In the genomic region with DNA sequence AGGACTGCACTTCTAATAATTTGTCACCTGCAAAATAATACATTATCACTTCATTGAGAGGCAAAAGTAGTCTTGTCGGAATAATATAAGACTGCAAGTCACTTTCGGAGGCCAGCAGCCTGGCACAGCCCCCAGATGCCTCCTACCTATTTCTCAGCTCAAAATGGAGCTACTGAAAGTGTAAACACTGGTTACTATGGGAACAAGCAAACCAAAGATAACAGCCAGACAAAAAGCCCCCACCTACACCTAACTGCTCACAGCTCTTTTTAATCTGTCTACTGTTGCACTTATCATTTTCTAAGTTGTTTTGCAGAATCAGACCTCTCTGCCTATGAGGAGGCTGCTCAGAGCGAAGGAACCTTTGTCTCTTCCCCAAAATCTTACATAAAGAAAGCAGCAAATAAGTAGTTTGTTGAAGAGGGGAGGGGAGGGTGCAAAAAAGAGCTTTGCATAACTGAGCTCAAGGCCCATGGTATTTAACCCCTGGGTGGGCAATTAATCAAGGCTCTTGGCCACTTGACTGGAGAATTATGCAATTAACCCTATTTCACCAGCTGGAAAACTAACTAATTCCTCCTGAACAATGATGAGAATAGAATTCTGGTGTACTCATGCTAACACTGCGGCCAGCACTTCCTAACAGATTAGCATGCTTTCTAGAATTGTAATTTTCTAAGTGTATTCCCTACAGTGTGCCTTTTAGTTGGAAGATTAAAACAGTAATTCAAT, we compare ENCODE assay signal across 10 mouse cellular contexts.
DNase-seq lines count a peak whose midpoint lies in the region; ATAC-seq and TF ChIP-seq lines count a peak whose summit lies in the region.
"Had no signal": no experiment of that assay in that cellular context is flagged by ENCODE, and none has a peak within 500 bp of the region (broad histone marks: within the 10 kb centered on the region; RNA-seq: fewer than 3 reads in every experiment).

No protein-coding gene starts in this region.

- H3K9me3 ChIP-seq in midbrain, embryonic 12.5 days, result no peaks in the 10 kb centered on the region
- no peaks in the 10 kb centered on the region for H3K9me3 ChIP-seq in midbrain, embryonic 11.5 days (ENCODE audit: control insufficient read depth, low read length)
- no peaks in the 10 kb centered on the region for H3K9me3 ChIP-seq in forebrain, embryonic 12.5 days
- H3K9me3 ChIP-seq in liver, postnatal 0 days (ENCODE audit: low read length), result no peaks in the 10 kb centered on the region
- H3K9me3 ChIP-seq: limb, embryonic 15.5 days had no signal

- H3K9ac ChIP-seq in midbrain, embryonic 12.5 days (replicated peaks), result no peak overlapping the region
- H3K9ac ChIP-seq in midbrain, embryonic 11.5 days (ENCODE audit: low read length), result no peak overlapping the region
- H3K9ac ChIP-seq in forebrain, embryonic 12.5 days, result no peak overlapping the region
- no peak overlapping the region for H3K9ac ChIP-seq in liver, postnatal 0 days (replicated peaks)
- H3K9ac ChIP-seq: limb, embryonic 15.5 days had no signal

- no peak overlapping the region for H3K27ac ChIP-seq in midbrain, embryonic 12.5 days (replicated peaks)
- no peak overlapping the region for H3K27ac ChIP-seq in midbrain, embryonic 11.5 days (ENCODE audit: low read depth, low read length)
- H3K27ac ChIP-seq in forebrain, embryonic 12.5 days, result no peak overlapping the region
- peak overlapping the region; percentile 86 for H3K27ac ChIP-seq in layer of hippocampus, adult 2 months
- H3K27ac ChIP-seq in liver, postnatal 0 days (ENCODE audit: low read depth), result no peak overlapping the region
- H3K27ac ChIP-seq: limb, embryonic 15.5 days had no signal

- H3K4me1 ChIP-seq in midbrain, embryonic 12.5 days, result peaks cover 12% of the 10 kb centered on the region
- no peaks in the 10 kb centered on the region for H3K4me1 ChIP-seq in midbrain, embryonic 11.5 days (ENCODE audit: control insufficient read depth, insufficient read depth, low read length)
- H3K4me1 ChIP-seq in forebrain, embryonic 12.5 days, result peaks cover 11% of the 10 kb centered on the region
- no peaks in the 10 kb centered on the region for H3K4me1 ChIP-seq in liver, postnatal 0 days (ENCODE audit: insufficient read depth)
- H3K4me1 ChIP-seq: limb, embryonic 15.5 days had no signal

- H3K36me3 ChIP-seq in midbrain, embryonic 12.5 days, result peaks cover 36% of the 10 kb centered on the region
- peaks cover 8% of the 10 kb centered on the region; the same call in 1 of the 2 replicates for H3K36me3 ChIP-seq in midbrain, embryonic 11.5 days (ENCODE audit: control insufficient read depth, insufficient read depth, low read length)
- H3K36me3 ChIP-seq in forebrain, embryonic 12.5 days (replicated peaks), result peaks cover 13% of the 10 kb centered on the region
- H3K36me3 ChIP-seq in liver, postnatal 0 days (replicated peaks; ENCODE audit: insufficient read depth, low read length), result no peaks in the 10 kb centered on the region

- H3K4me3 ChIP-seq in midbrain, embryonic 12.5 days, result no peak overlapping the region
- H3K4me3 ChIP-seq in midbrain, embryonic 11.5 days (ENCODE audit: low read depth, low read length), result no peak overlapping the region
- no peak overlapping the region for H3K4me3 ChIP-seq in forebrain, embryonic 12.5 days (replicated peaks)
- H3K4me3 ChIP-seq in layer of hippocampus, adult 2 months, result no peak overlapping the region
- H3K4me3 ChIP-seq in liver, postnatal 0 days (ENCODE audit: low read depth, low read length), result no peak overlapping the region
- H3K4me3 ChIP-seq: erythroblast, embryonic 14.5 days; limb, embryonic 15.5 days had no signal

- DNase-seq in midbrain, embryonic 11.5 days (ENCODE audit: low spot score, missing footprints), result no peak
- DNase-seq in layer of hippocampus, adult 2 months (ENCODE audit: low spot score in 2 of 2), result peak; percentile 44 to 73
- DNase-seq in right cerebral cortex, postnatal 14 days, result peak; percentile 52
- no peak for DNase-seq in liver, postnatal 0 days
- no peak for DNase-seq in spleen, adult 12 weeks (ENCODE audit: low spot score)
- no peak for DNase-seq in kidney, adult 8-10 months

- 56% methylated on average over 4 of the region's 4 CpGs for WGBS in midbrain, embryonic 12.5 days
- 59% methylated on average over 4 of the region's 4 CpGs for WGBS in midbrain, embryonic 11.5 days
- WGBS in forebrain, embryonic 12.5 days, result 28% methylated on average over 4 of the region's 4 CpGs
- 66% methylated on average over 4 of the region's 4 CpGs for WGBS in liver, postnatal 0 days (ENCODE audit: insufficient replicate concordance)

- no peaks in the 10 kb centered on the region for H3K27me3 ChIP-seq in midbrain, embryonic 12.5 days
- no peaks in the 10 kb centered on the region for H3K27me3 ChIP-seq in midbrain, embryonic 11.5 days (ENCODE audit: control insufficient read depth, insufficient read depth, low read length)
- H3K27me3 ChIP-seq in forebrain, embryonic 12.5 days, result peaks cover 3% of the 10 kb centered on the region; the same call in 1 of the 2 replicates
- no peaks in the 10 kb centered on the region for H3K27me3 ChIP-seq in liver, postnatal 0 days (ENCODE audit: insufficient read depth, low read length)
- H3K27me3 ChIP-seq: limb, embryonic 15.5 days had no signal

- H3K4me2 ChIP-seq in midbrain, embryonic 12.5 days (replicated peaks), result no peak overlapping the region
- no peak overlapping the region for H3K4me2 ChIP-seq in midbrain, embryonic 11.5 days
- H3K4me2 ChIP-seq in forebrain, embryonic 12.5 days, result peak overlapping the region; percentile 2; the same call in 1 of the 2 replicates
- H3K4me2 ChIP-seq in liver, postnatal 0 days (ENCODE audit: low read depth, low read length), result no peak overlapping the region
- H3K4me2 ChIP-seq: limb, embryonic 15.5 days had no signal

- ATAC-seq in midbrain, embryonic 12.5 days (ENCODE audit: low FRiP score, low read depth), result 0 out of 2 replicates have a peak, but pooled peaks have one; percentile 31
- ATAC-seq in midbrain, embryonic 11.5 days (ENCODE audit: low FRiP score), result no peak; the same call in 1 of the 2 replicates
- peak; percentile 74 for ATAC-seq in forebrain, embryonic 12.5 days (ENCODE audit: low FRiP score)
- no peak for ATAC-seq in liver, postnatal 0 days

- TF ChIP-seq CTCF in layer of hippocampus, adult 2 months (conservative IDR thresholded peaks at IDR 0.05), result no peak
- no peak for TF ChIP-seq CTCF in liver, postnatal 0 days (IDR thresholded peaks at IDR 0.05; ENCODE audit: low read depth)

- no peak for TF ChIP-seq EP300 in liver, postnatal 0 days (IDR thresholded peaks at IDR 0.05; ENCODE audit: low read depth)

Comparison
In these comparisons a context has a peak if more than half of its experiments do, and no peak if none do; other contexts are left out.
1. ATAC-seq: peak in midbrain, embryonic 12.5 days (single experiment) and forebrain, embryonic 12.5 days (single experiment); none in midbrain, embryonic 11.5 days (single experiment) and liver, postnatal 0 days (single experiment).
2. DNase-seq: peak in layer of hippocampus, adult 2 months (2 of 2) and right cerebral cortex, postnatal 14 days (single experiment); none in midbrain, embryonic 11.5 days (single experiment), liver, postnatal 0 days (single experiment), spleen, adult 12 weeks (single experiment) and kidney, adult 8-10 months (0 of 2).